Mouse (Mus musculus) frontal cortex, postnatal 36 days (tissue): ENCODE results near the gene Cul5.

Source experiments
- DNase-seq, 2 experiments: peaks; one replicate each; pipeline ENCODE4 v3.0.0; 2022; ENCODE audit warnings: low spot score in 2 of 2

The Cul5 gene

DNA sequence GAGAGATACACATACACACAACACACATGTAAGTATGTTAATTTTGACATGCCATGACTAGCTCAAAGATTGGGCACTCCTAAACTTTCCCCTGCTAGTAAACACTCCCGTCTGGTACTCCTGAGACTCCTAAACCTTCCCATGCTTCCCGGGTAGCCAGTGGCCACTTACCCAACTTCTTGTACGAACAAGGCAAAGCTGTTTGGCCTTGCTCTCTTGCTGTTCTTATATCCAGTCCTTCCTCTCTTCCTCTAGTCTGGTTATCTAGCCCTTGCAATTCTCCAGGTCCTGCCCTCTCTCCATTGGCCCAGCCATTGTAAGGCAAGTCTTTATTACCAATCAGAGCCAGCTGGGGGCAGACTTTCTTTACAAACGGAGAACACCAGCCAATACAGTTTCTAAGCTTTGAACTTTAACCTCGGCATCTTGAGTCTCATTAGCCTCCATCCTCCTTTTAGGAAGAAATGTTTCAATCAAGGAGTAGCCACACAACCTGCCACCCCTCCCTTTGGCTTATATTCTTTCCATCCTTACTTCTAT is at the start of gene Cul5:
Gene Cul5 (minus strand): TSS at position 335 of the 540 bp plus-strand sequence.
- DNase-seq: peak; percentile 17

DNA sequence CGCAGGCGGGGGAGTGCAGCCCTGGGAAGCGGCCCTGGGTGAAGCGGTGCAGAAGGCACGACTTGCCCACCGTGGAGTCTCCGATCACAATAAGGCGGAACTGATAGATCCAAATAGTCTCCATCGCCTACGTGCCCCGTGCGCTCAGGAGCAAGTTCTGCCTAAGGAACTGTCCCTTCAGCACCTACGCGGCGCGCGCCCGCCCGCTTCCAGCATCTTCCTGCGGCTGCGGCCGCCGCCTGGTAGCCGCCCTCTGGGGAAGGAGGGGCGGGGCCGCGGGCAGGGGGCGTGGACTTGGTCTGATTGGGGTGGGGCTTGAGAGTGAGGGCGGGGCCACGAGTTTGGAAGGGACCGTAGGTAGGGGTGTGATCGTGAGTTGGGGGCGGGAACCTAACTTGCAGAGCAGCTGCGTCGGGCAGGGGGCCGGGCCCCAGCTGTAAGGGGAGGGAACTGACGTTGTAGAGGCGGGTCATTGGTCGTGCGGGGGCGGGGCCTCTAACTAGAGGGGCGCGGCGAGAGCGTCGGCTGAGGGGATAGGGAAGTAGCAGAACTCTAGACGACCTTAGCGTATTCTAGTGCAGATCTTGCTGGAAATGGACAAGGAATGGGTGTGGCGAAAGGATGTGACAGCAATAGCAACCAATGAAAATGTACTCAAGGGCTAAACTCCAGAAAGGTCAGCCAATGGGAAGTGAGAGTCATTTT is 36.3 kb upstream of the Cul5 start, which contains the start of gene Rab39:
Gene Rab39 (minus strand): TSS at position 241 of the 705 bp plus-strand sequence.
- peak; percentile 69 to 74 for DNase-seq

DNA sequence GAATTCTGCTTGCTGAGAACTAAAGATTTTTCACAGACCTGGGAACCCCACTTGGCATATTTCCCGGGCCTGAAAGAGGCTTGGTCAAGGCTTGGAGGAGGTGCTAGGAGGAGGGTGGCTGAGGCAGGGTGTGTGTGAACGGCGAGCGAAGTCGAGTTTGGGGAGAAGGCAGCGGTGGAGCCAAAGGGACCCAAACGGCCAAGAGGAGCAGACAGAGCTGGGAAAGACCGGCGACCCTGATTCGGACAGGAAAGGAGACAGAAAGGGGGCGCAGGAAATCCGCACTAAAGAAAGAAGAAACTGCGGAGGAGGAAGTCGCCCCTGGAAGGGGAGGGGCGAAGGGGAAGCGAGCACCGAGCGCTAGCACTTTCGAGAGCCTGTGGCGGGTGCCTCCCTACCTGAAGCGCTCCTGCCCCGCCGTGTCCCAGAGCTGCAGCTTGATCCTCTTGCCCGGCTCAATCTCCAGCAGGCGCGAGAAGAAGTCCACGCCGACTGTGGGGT is 35.7 kb upstream of the Cul5 start:
- peak in 1 of 2 experiments; percentile 27 for DNase-seq

DNA sequence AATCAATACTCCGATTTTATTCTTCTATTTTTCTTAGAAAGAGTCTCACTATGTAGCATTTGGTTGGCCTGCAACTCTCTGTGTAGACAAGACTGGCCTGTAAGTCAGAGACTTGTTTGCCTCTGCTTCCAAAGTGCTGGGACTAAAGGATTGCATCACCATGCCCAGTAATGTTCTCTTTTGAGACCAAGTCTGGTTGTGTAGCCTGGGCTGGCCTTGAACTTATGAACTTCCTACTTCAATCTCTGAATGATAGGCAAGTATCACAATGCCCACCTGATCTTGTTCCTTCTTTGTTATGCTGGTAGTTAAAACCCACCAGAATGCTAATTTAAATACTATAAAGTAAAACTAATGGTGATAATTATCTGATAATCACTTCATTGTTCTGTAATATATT is 33.2 kb upstream of the Cul5 start:
- DNase-seq: no peak

DNA sequence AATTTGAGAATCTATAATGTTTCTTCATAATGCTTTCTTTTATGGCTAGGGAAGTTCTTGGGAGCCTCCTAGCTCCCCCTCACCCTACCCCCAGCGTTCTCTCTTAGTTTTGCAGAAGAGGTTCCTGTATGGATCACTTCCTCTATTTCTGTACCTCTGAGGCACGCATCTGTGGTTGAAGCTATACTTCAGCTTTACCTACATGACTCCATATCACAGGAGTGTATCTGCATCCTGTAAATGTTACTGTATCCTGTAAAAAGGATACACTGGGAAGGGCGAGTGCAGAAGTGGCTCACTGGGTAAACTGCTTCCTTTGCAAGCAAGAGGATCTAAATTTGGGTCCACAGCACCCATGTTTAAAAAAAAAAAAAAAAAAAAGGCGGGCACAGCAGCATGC is 30.7 kb upstream of the Cul5 start:
- DNase-seq: no peak

DNA sequence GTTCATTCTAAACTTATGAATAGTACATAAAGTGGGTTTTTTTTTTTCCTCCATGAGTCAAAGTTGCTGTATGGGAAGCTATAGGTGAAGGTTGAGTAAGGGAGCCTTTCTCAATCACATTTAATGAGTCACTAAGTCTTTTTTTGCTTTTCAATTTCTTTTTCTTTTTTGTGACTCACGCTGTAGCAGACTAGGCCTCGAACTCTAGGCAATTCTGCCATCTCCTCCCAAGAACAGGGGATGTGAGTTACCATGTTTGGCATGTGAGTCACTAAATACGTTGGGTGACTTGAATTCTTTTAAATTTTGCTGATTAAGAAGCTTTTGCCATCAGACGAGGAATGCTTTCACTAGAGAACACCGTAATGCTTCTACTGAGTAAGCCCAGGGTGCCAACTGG is 26.0 kb upstream of the Cul5 start:
- DNase-seq: no peak

DNA sequence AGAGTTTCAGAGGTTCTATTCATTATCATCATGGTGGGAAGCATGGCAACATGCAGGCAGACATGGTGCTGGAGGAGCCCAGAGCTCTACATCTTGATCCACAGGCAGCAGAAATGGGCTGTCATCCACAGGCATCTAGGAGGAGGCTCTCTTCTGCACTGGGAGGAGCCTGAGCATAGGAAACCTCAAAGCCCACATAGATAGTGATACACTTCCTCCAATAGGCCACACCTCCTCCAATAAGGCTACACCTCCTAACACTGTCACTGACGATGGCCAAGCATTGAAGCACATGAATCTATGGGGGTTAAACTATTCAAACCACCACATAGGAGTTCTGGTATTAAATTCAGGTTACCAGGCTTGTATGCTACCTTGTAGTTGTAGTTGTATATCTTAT is 23.9 kb upstream of the Cul5 start:
- DNase-seq: no peak

DNA sequence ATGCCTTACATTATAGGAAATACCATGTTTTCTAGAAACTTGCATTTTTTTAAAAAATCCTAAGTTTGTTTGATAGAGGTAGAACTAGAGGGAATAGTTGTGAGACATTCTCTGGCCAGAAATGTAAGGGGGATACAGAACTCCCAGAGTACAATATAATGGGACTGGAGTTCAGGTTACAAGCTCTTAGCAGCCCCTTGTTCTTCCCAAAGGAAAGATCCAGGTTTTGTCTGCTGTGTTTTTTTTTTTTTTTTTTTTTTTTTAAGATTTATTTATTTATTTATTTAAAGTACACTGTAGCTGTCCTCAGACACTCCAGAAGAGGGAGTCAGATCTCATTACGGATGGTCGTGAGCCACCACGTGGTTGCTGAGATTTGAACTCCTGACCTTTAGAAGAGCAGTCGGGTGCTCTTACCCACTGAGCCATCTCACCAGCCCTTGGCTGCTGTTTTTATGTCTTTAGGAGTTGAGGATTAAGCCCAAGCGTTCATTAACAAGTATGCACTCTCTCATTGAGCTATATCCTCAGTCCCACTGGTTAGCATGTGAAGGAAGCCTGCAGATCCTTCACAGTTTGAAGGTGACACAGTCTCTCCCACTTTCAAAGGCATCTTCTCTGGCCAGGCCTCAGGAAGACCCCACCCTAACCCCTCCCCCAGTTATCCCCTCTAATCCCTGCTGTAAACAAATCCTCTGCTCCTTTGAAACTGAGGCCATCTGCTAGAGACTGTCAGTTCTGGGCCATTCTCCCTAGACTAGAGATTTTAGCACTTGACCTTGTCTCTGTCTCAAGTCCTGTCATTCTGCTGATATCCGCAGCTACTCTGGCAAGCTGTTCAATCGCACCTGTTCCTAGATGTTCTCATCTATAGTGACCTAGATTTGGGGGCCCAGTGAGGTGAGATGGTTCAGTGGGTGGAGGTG is 22.2 kb upstream of the Cul5 start:
- no peak for DNase-seq

DNA sequence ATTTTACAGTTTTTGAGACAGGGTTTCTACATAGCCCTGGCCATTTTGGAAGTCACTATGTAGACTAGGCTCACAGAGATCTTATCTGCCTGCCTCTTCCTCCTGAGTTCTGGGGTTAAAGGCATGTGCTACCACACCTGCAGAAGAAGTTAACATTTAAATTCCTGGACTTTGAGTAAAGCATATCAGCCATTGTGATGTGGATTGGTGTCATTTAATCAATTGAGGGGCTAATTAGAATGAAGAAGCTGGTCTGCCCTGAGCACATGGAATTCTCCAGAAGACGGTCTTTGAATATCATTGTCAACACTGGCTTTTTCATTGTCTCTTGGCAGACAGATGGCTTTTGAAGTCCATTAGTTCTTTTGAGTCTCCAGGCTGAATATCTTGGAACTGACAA is 11.0 kb upstream of the Cul5 start:
- no peak for DNase-seq

DNA sequence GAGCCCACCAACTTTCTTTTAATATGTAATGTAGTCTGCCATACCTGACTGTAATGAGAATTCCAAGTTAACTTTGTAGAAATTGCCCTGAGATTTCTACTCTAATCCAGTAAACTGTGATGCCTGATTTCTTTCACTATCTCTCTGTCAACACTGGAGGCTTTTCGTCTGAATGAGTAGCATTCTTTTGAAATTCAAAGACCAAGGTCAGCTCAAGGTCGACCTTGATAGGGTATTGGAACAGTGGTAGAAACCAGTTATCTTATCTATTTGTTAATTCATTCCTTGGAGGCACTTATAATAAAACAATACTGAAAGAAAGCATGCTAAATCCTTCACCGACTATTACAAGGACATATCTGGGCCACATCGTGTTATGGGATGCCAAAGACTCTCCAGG is 7.1 kb upstream of the Cul5 start:
- DNase-seq: no peak

DNA sequence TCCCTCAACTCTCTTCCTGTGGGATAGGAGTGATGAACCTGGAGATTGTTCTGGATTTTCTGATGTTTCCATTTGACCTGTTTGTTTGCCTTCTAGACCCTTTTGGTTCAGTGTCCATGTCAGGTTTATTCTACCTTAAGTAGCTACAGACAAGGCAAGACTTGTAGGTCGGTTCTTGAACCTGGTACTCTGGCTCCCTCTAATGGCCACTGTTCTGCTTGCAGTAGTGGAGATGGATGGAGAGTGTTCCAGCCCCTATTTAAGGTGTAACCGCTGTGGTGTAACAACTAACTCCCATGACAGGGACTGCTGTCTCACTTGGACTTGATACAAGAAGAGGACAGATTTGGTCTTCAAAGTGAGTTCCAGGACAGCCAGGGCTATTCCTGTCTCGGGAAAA is 3.8 kb upstream of the Cul5 start:
- peak; percentile 72 to 82 for DNase-seq

DNA sequence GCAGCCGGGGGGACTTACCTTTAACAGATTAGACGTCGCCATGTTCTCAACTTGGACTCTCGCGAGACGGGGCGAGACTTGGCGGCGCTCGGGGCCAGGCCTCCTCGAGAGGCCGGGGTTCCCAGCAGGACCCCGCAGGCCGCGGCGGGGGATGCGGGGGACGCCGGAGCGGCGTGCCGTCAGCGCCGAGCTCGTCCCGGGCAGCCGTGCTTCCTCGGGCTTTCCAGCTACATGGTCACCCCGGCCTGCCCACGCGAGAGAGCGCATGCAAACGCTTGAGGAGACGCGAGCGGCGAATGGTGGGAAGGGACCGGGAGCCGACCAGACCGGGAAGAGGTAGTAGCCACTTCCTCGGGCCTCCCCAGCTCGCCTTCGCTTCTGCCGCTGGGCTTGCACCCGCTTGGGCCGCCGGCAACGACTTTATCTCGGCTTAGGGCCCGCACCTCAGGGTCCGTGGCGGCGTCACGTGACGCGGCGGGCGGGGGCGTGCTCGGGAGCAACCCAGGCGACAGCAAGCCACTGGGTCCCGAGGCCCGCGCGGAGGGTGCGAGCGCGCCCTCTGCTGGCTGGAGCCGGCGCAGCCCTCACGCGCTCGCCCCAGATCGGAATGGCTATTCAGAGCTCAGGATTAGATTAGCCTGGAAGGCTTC is 2.7 kb downstream of the Cul5 start:
- DNase-seq: peak; percentile 86 to 92

DNA sequence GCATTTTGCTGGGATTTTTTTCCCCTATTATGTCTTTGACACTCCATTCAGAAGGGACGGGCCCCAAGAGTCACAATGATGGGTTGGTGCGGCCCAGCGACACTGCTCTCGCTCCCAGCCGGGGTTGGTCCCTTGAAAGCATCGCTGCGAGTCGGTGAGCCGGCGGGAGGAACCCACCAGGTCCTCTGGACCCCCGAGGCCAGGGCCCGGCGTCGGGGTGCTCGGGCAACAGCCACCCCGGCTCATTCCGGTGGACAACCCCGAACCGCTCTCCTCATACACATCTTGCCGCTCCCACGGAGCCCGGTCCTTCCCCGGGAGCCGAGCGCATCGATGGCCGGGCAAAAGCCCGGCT is 3.2 kb downstream of the Cul5 start:
- no peak for DNase-seq

DNA sequence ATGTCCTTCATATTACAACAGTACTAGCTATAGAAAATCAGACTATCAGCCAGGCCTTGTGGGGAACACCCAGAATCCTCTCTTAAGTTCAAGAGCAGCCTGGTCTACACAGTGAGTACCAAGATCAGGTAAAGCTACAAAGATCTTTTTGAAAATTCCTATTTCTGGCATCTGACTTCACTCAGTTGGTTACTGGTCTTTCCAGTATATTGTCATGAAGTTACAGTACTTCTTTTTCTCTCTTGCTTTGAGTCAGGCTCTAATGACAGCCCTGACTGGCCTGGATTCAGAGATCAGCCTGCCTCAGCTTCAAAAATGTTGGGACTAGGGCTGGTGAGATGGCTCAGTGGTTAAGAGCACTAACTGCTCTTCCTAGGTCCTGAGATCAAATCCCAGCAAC is 4.4 kb downstream of the Cul5 start:
- DNase-seq: no peak

DNA sequence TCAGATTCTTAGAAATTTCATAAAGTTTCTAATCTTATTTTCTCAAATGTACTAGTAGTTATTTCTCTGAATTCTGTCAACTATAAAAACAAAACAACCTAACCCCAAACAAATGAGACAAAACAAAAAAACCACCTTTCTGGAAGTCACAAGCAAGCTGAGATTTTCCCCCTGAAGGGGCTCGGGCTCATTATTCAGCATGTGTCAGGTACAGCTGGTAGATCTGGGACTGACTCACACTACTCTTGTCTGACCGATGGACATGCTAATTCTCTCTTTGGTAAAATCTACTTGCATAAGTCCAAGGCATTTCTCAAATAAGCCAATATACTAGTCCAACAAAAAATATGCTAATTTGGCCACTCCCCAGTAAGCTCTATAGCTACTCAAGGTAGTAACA is 5.0 kb downstream of the Cul5 start:
- no peak for DNase-seq

DNA sequence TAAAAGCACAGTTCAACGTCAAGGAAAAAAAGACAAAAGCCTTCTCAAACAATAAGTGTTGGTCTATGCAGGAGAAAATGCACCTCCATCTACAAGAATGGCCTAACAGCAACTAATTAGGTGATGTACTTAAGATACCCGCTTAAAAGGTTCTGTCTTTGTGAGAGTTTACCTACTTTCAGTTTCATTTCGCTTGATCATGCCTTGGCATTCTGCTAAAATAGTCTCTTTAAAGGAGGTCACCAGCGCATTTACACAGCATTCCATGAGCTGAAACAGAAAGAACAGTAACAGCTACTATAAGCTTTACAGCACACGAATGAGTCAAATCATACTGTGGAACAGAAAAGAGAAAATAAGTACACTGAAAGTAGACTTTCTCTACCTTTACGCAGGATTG is 35.0 kb downstream of the Cul5 start:
- DNase-seq: no peak

DNA sequence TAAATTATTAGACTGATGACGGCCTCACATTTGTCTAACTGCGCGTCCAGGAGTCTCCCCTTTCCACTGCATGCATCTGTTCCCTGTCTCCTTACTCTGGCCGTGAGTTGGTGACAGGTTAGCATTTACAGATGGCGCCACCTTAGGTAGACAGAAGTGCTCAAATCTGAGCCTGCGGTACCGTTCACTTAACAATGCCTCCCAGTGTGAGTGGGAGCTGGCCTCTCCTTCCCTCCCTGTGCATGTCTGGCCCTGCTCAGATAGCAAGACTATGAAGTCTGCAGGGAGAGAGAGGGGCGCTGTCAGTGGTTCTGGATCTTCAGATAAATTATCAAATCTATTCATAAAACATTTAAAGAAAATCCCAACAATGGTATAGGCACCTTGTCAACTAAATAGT is 54.6 kb downstream of the Cul5 start:
- no peak for DNase-seq

DNA sequence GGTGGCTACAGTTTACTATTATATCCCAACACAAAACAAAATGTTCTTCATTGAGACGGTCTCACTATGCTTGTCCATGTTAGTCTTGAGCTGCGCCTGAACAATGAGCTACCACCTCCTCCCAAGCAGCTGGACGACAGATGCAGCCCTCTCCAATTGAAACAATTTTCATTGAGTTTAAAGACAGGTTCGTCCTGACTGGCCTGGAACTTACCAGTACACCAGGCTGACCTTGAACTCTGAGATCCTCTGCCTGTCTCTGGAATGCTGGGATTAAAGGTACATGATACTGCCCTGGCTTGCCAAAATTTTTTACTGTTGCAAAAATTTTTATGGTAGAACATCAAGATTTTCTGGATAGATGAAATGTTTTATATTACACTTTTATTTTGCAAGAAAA is 55.5 kb downstream of the Cul5 start:
- DNase-seq: no peak

DNA sequence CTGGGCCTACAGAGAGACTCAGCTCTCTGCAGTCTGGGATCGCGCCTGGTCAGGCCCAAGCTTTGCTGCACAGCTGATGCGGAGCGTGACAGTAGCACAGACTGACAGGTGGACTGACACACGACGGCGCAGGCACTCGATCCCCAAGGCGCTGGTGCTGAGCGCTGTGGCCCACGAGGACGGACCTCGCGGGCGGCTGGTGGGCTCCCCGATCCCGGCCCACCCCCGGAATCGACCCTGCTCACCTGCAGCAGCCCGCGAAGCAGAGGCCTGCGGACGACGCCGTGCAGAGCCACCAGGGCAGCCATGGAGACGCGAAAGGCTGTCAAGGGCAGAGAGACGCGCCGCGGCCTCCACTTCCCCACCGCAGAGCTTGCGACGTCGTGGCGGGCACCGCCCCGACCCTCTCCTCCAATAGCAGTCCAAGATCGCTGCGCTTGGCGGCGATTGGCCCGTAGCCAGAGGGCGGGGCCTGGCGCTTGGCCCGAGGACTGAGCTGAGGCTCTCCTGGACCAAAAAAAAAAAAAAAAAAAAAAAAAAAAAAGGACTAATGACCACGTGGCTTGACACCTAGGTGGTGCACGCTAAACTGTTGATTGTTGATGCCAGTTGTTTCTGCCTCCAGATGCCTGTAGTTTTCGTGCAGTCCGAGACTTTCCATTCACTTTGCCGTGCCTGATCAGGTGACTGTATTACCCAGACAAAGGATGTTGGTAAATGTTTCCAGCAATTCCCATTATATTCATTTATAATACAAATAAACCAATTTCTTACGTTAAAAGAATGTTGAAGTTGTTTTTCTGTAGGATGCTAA is 59.6 kb downstream of the Cul5 start, which contains the start of gene Acat1:
Gene Acat1 (minus strand): TSS at position 415 of the 814 bp plus-strand sequence.
- peak; percentile 93 to 94 for DNase-seq

DNA sequence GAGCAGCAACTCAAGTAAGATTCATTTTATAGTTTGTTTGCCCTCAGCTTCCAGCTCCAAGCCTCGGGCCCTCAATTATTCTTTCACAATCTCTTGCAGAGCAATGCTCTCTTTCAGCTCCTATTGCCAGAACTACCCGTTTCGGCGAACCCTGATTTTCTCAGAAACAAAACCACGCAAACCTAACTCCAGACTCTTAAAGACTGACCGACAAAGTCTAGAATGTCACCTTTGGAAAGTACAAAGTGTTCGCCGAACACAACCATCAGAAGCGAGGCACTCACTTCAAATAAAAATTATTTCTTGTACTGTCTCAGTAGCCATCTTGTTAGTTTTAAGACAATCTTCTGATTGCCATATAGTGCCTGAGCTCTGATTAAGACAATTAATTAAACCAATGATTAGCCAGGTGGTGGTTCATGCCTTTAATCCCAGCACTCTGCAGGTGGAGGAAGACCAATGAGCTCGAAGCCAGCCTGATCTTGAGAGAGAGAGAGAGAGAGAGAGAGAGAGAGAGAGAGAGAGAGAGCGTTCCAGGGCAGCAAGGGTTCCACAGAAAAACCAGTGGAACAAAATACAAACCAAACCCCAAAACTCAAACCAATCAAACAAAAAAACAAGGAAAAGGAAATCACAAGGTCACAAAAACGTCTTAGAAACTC is 60.4 kb downstream of the Cul5 start:
- peak in 1 of 2 experiments; percentile 12 for DNase-seq

DNA sequence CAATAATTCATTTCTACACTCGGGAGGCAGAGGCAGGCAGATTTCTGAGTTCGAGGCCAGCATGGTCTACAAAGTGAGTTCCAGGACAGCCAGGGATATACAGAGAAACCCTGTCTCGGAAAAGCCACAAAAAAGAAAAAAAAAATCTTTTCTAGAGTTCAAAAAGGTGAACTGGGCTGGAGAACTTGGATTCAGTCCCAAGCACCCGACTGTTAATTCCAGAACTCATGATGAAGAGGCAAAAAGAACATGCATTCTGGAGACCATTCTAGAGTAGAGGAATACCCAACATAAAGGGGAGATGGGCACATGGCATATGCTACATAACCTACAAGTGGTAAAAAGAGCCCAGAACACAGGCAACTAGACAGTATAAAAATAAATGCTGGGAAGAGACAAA is 62.0 kb downstream of the Cul5 start:
- DNase-seq: no peak
